Mouse (Mus musculus) urinary bladder, postnatal 10 days (tissue): ENCODE data around the gene Nkapd1.

ENCODE experiments used
- DNase-seq: peaks from one replicate; pipeline ENCODE4 v3.0.0; 2022; ENCODE audit warnings: low spot score

Gene Nkapd1

DNA sequence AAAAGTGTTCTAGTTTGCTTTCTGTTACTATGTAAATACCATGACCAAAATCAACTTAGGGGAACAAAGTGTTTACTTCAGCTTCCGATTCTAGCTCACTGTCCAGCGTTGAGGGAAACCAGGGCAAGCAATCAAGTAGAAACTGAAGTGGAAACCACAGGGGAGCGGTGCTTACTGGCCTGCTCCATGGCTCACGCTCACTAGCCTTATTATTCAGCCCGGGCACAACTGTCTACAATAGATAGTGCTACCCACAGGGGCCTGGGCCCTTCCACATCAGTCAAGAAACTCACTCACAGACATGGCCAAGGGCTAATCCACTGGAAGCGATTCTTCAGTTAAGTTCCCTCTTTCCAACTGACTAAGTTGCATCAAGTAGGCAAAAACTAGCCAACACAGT, 15.7 kb downstream of the Nkapd1 start:
- no peak for DNase-seq

DNA sequence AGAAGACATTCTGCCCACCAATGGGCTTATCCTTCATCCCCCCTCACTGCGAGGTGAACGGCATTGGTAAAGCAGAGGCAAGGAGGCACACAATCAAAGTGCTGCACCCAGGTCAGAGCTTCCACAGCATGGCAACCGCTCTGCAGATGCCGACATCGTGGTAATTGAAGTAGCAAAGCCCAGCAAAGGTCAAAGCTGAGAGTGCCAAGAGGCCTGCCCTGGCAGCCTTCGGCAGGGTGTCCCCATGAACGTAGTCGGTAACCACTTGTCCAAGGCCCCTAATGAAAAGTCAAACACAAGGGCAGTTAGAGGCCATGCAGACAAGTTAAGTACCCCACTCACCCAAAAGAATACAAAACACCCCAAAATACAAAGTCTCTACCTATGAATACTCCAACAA, 20.3 kb downstream of the Nkapd1 start:
- no peak for DNase-seq

DNA sequence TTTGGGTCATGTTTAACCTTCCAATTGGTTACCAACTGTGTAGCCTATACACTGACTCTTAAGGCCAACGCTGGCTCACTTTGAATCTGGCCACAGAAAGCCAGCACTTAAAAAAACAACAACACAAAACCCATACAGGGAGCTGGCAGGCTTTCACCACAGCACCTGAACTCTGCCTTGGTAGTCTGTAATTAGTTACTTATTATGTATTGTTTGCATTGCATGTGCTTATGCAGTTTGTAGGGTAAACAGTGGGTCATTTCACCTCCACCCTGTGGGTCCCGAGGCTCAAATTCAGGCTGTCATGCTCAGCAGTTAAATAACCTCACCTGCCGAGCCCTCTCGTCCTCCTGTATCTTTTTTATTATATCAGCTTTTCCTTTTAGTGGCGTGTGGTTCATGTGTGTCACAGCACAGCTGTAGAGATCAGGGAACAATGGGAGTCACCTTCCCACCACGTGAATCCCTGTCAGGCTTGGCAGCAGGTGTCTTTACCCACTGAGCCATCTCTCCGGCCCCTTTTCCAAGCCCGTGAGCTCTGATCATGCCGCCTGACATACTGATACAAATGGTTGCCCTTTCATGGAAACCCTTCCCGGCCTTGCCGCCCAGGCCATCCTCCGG, 22.4 kb downstream of the Nkapd1 start:
- no peak for DNase-seq

DNA sequence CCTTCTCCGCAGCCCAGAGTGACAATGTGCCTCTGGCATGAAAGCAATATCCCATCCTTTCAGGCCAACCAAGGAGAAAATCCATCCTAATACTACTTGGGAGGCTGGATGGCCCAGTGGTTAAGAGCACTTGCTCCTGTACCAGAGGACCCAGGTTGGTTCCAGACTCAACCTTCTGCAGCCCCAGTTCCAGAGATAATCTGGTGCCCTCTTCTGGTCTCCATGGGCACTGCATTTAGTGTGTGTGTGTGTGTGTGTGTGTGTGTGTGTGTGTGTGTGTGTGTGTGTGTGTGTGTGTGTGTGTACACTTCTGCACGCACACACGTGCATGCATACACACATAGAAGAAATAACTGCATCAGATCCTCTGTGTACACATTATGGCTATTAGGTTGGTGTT, 23.7 kb downstream of the Nkapd1 start:
- DNase-seq: no peak

DNA sequence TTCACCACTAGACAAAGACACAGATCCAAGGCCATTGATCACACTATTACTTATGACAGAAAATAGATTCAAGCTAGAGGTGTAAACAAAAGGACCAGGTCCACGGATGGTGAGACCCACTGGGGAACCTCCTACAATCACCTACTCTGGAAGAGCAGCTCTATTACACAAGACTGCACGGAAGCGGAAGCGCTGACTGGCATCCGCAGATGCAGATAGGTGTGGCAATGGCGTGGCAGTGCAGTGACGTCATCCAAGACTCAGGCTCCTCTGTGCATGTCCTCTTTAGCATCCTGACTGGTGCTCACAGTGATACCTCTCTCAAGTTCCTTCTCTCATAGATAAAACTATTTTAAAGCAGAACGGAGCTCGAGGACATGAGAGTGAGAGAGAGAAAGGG, 24.3 kb downstream of the Nkapd1 start:
- DNase-seq: no peak

DNA sequence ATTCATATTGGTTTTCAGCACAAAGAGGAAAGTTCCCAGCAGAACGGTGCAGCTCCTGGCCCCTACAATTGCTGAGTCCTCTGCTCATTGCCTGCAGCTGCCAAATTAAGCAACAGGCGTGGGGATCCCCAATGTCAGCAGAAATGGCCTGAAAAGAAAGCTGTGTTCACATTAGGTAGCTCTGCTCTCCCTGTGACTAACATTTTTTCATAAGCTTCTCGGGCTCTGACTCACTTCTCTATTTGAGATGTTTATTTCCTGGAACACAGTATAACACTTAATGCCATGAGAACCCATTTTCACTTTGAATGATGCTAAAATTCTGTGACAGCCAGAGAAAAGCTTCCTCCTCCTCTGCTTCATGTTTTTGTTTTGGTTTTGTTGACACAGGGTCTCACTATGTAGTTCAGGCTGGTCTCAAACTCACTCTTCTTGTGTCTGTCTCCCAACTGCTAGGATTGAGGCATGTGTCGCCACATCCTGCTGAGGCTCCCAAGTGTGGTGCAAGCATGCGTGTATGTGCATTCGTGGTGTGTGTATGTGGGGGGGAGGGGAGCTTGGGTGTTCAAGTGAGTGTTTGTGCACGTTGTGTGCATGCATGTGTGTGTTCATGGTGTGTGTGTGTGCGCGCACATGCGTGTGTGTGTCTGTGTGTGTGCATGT, 26.3 kb downstream of the Nkapd1 start:
- DNase-seq: no peak

DNA sequence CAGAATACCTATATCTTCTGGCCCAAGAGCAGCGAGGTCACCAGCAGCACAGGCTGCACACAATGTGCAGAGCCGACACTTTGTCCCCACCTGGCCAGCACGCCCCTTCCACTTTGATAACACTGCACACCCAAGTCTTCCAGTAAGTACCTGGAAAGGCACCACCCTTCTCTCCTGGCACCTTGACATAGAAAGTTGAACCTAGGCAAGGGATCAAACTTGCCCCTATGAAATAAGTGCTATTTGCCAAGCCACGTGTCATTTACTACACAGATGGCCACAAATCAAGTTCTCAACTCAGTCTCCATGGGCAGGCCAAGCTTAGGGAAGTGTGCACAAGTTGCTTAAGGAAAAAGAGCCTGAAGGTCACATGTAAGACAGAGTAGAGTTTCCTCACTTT, 30.3 kb downstream of the Nkapd1 start:
- DNase-seq: no peak

DNA sequence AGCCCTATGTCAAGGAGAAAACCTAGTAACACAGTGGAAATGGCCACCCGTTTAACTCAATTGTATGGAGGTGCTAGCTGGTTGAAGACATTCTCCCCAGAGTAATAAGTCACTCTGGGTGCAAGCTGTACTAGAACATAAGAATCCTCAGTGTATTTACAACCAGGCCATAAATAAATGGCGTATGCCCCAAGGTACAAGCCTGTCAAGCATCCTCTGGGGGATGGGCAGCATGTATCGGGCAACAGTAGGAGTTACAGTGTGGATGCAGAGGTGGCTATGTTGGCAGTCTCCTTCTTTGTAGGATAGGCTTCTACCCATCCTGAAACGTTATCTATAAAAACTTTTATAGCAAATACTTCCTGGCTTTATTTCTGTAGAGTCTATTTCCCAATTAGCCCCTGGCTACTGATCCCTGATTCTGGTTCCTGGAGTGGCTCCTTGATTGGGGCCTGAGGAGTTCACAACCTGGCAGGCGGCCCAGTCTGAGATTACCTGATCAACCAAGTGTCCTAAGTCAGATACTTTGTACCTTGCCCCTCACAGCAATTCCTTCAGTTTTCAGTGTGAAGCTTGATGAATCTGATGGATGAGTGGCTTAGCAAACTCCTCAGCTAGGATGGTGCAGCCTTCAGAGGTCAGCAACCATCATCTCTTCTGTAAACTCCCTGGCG, 32.0 kb downstream of the Nkapd1 start:
- DNase-seq: no peak

DNA sequence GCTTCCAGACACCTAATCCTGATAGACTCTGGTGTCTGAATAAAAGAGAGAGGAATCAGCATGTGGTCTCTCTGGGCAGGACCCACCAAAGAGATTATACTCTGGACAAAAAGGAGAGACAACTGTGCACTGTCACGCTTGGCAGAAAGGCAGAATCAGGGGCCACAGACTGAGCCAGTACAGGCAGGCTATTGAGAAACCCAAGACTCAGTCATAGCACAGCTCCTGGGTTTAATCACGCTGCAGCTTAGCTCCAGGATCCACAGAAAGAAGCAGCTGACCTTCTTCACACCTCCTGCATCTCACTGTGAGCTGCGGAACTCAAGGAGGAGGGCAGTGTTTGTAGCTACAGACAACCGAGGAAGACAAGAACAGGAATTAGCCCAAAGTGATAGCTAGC, 36.9 kb downstream of the Nkapd1 start:
- no peak for DNase-seq

DNA sequence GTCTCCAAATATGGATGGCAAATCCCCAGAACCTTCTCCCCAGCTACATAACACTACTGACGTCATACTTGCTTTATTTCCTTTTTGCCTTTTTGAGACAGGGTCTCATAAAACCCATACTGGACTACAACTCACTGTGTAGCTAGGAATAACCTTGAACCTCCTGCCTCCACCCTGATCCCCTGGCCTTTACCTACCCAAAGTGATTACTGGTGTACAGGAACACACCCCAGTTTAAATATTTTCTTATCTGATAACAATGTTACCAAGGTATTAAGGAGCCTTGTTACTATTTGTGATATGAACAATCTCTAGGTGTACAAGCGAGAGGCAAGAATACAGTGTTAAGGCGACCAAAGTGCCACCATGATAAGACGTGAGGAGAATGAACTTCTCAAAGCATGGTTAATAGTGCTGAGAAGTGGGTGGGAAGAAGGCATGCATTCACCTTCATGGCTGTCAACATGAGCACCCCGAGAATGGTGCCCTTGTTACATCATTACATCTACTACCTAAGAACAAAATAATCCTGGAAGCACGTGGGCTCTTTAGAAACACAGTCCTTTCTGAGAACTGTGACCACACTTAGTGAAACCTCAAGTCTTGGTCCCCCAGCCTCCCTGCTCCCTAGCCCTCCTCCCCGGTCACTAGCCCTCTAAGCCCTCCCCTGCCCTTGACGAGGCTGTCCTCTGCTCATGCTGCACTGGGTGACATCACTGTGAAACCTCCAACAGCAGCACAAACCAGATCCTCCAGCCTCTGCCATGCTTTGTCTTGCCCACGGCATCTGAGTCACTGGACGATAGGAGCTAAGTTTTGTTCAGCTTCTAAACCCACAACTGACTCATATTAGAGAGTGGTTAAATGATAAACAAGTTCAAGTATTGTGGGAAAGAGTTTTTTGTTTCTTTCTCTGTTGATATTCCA, 47.4 kb downstream of the Nkapd1 start:
- no peak for DNase-seq

DNA sequence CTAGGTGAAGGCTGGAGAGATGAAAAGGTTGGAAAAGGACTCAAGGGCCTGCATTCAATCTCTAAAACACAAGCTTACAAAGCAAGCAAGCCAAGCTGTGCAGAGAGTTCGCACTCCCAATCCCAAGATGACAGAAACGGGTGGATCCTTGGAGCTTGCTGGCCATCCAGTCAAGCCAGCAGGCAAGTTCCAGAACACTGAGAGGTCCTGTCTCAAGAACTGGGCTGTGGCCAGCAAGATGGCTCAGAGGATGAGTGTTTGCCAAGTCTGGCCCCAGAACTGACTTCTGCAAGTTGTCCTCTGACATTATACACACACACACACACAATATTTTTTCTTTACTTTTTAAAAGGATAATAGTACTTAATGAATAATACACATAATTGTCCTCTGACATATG, 49.4 kb downstream of the Nkapd1 start:
- DNase-seq: no peak

DNA sequence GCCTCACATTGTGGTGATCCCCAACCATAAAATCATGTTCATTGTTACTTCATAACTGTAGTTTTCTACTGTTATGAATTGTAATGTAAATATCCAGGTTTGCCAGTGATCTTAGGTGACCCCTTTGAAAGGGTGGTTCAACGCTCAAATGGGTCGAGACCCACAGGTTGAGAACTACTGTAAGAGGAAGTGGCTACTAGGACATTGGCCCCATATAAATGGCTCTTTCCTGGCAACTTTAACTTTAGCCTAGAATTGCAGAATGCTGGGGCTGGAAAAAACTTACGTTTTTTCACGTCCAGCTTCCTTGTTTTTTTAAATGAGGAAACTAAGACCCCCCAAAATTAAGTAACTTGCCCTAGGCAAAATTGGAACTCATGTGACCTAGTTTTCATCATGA, 49.9 kb downstream of the Nkapd1 start:
- no peak for DNase-seq

DNA sequence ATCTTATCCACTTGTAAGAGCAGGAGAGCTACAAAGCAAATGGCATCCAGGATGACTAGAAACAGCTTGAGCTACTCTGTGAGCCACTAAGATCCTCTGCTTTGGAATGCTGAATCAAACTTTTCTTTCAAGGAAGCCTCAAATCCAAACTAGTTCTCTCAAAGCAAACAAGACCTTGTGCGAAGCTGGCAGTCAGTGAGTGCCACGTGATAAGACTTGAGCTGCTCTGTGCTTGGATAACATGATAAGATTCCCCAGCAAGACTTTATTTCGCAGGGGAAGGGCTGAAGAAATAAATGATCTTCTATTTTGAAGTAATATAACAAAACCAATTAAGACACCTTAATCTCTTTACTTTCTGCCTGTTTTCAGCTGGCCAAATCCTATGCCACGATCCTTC, 51.3 kb downstream of the Nkapd1 start:
- DNase-seq: no peak

DNA sequence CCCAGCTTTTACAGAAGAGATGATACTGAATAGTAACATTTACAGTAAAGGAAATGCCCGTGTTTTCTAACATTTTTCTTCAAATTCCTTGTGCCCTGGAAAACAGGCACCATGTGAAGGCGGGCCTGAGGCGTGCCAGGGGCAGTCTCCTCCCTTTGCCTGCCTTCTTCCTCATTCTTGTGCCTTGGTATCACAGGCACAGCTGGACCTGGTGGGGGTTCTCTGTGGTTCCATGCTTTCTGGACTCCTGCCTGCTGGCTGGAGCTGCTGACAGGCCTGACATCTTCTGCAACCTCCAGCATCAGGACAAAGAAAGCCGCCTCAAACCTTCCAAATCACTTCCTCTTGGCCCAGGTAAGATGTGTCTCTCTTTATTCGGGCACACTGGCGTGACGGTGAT, 52.1 kb downstream of the Nkapd1 start:
- no peak for DNase-seq

DNA sequence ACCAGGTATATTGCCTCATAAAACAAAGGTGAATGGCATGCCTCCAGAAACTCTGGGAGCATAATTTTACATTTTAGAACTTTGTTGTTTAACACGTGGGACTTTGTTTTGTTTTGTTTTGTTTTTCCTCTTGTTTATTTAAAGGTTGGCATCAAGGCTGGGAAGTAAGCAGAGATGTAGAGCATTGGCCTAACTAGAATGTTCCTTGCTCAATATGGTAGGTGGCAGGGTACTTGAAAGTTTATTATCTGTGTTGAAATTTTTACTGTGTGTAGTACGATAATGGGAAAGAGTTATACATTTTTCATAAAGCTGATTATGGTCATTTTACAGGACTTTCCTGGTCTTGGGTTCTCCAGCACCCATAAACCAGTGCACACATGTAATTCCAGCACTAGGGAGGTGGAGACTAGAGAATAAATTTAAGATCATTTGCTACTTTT, 55.3 kb downstream of the Nkapd1 start:
- no peak for DNase-seq

DNA sequence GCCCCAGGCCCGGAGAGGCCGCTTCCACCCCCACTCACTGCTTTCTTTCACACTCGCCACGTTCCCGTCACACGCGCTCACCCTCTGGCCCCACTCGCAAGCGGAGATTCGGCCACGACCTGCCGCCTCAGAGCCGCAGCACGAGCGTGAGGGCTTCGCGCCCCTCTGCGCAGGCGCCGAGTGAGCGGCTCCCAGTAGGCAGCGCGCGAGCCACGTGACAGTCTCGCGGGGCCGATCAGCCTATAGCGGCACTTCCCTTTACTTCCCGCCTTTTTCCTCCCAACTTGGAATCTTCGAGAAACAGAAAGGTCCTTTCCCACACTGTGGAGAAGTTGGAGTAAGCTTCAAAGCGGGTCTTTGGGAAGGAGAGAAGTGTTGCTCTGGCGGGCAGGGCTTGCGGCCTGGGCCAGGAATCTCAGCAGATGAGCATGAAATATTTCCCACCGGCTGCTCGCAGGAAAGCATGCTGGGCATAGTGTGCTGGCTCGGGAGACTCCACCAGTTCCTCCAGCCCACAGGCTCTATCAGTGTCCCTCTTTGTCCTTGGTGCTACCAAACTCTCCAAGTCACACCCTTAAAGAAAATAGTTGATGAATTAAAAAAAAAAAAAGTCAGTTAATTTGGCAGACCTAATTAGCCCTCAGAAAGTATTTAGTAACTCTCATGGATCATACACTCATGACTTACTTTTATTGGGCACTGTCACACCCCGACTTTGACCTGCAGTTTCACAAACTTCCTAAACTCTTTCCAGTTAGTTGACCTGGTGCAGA, 55.9 kb downstream of the Nkapd1 start, which contains the start of gene Tex12:
Gene Tex12 (minus strand): TSS at position 181 of the 773 bp plus-strand sequence.
- DNase-seq: no peak
